Mouse (Mus musculus) embryonic facial prominence, embryonic 11.5 days (tissue): Measurements from ENCODE around the gene Klf7. TPM values are rescaled to one million over a fixed set of nuclear protein-coding genes. Genes with fewer than 3 reads are reported as not detected.

ENCODE experiments used
- ATAC-seq: fragments of 200-750 bp; cut with Nextera tagmentation; replicated peaks from 2 replicates; pipeline ENCODE4 v1.8.0; 2017; ENCODE audit warnings: low read depth; ENCODE audit not compliant: insufficient number of reproducible peaks, low FRiP score, low TSS enrichment
- DNase-seq: peaks from one replicate; pipeline ENCODE4 v3.0.0-alpha.2; 2015; ENCODE audit warnings: low spot score
- H3K27ac ChIP-seq: fragments of 300-500 bp; sonication (generic); replicated peaks from 2 replicates; pipeline ENCODE4 v1.5.1; 2014; ENCODE audit warnings: mild to moderate bottlenecking, low read depth, low read length, control low read depth
- H3K27me3 ChIP-seq: fragments of 300-500 bp; sonication (generic); 2 replicates; pipeline ENCODE4 v1.6.1; 2014; ENCODE audit warnings: mild to moderate bottlenecking, low read length, moderate library complexity, mixed read lengths; ENCODE audit not compliant: control insufficient read depth, insufficient read depth
- H3K36me3 ChIP-seq: fragments of 300-500 bp; sonication (generic); replicated peaks from 2 replicates; pipeline ENCODE4 v1.6.1; 2014; ENCODE audit warnings: low read depth, mild to moderate bottlenecking, low read length, moderate library complexity, mixed read lengths; ENCODE audit not compliant: control insufficient read depth, insufficient read depth
- H3K4me1 ChIP-seq: fragments of 300-500 bp; sonication (generic); 2 replicates; pipeline ENCODE4 v1.6.1; 2014; ENCODE audit warnings: low read length, mixed read lengths; ENCODE audit not compliant: control insufficient read depth, insufficient read depth
- H3K4me2 ChIP-seq: fragments of 300-500 bp; sonication (generic); 2 replicates; pipeline ENCODE4 v1.6.1; 2014; ENCODE audit warnings: low read depth, mild to moderate bottlenecking, control low read depth, low read length, moderate library complexity
- H3K4me3 ChIP-seq: fragments of 300-500 bp; sonication (generic); 2 replicates; pipeline ENCODE4 v1.5.1; 2014; ENCODE audit warnings: low read depth, low read length, control low read depth
- H3K9ac ChIP-seq: fragments of 300-500 bp; sonication (generic); replicated peaks from 2 replicates; pipeline ENCODE4 v1.6.1; 2014; ENCODE audit warnings: mild to moderate bottlenecking, control low read depth, low read length
- H3K9me3 ChIP-seq: fragments of 300-500 bp; sonication (generic); replicated peaks from 2 replicates; pipeline ENCODE4 v1.6.1; 2016; ENCODE audit warnings: mild to moderate bottlenecking, low read length, inconsistent platforms, mixed read lengths; ENCODE audit not compliant: control insufficient read depth
- WGBS: fragments of 180-500 bp; shearing (Covaris S2); extraction: QIAGEN DNeasy Blood & Tissue Kit; methylation state at CpG from one replicate; pipeline ENCODE4 v1.1.7; 2014; 5-methylcytosine and 5-hydroxymethylcytosine counted together
- polyA plus RNA-seq: library from polyadenylated mRNA; unstranded; fragments of >200 nt; fragmentation: Nextera tagmentation; extraction: Ambion mirVana; gene quantifications from 2 replicates; pipeline ENCODE4 v1.2.1, GENCODE M21; 2014

Gene Klf7
- polyA plus RNA-seq, 1 experiment from 2014 or later: 15.6 TPM

GRCm38 (mm10) chr1:64074051-64074450 is 48.0 kb downstream of the Klf7 start:
- Histone ChIP-seq H3K9me3 (no peaks in the 10 kb centered on the region), H3K27ac (no peak overlapping the region), H3K9ac (no peak overlapping the region), H3K27me3 (no peaks in the 10 kb centered on the region), H3K4me2 (no peak overlapping the region), H3K4me1 (no peaks in the 10 kb centered on the region), H3K4me3 (no peak overlapping the region), H3K36me3 (no peaks in the 10 kb centered on the region)
- WGBS: 90% methylated on average over 5 of the region's 5 CpGs
- ATAC-seq (no peak), DNase-seq (no peak)

GRCm38 (mm10) chr1:64070947-64071346 is 51.1 kb downstream of the Klf7 start:
- H3K4me1 ChIP-seq: no peaks in the 10 kb centered on the region
- no peaks in the 10 kb centered on the region for H3K36me3 ChIP-seq
- no peaks in the 10 kb centered on the region for H3K27me3 ChIP-seq
- ATAC-seq (no peak), DNase-seq (no peak)
- 91% methylated on average over 2 of the region's 2 CpGs for WGBS
- no peak overlapping the region for H3K4me3 ChIP-seq
- no peak overlapping the region for H3K4me2 ChIP-seq
- H3K27ac ChIP-seq: no peak overlapping the region
- no peak overlapping the region for H3K9ac ChIP-seq
- H3K9me3 ChIP-seq: no peaks in the 10 kb centered on the region

GRCm38 (mm10) chr1:64066320-64067254 is 55.5 kb downstream of the Klf7 start:
- no peaks in the 10 kb centered on the region for H3K4me1 ChIP-seq
- no peak overlapping the region for H3K4me2 ChIP-seq
- 46% methylated on average over 10 of the region's 10 CpGs for WGBS
- no peak overlapping the region for H3K9ac ChIP-seq
- H3K4me3 ChIP-seq: no peak overlapping the region
- no peaks in the 10 kb centered on the region for H3K27me3 ChIP-seq
- no peaks in the 10 kb centered on the region for H3K9me3 ChIP-seq
- DNase-seq (peak; percentile 85), ATAC-seq (peak; percentile 92)
- no peak overlapping the region for H3K27ac ChIP-seq
- H3K36me3 ChIP-seq: no peaks in the 10 kb centered on the region

GRCm38 (mm10) chr1:64061488-64061887 is 60.6 kb downstream of the Klf7 start:
- Histone ChIP-seq H3K9ac (no peak overlapping the region), H3K27ac (no peak overlapping the region), H3K9me3 (no peaks in the 10 kb centered on the region), H3K4me2 (no peak overlapping the region), H3K4me3 (no peak overlapping the region), H3K27me3 (no peaks in the 10 kb centered on the region), H3K36me3 (no peaks in the 10 kb centered on the region), H3K4me1 (peaks cover 2% of the 10 kb centered on the region; the same call in 1 of the 2 replicates)
- no peak for ATAC-seq
- WGBS: 71% methylated on average over 10 of the region's 10 CpGs
- DNase-seq: no peak

GRCm38 (mm10) chr1:64060699-64061454 is 61.2 kb downstream of the Klf7 start:
- ATAC-seq: peak; percentile 73

GRCm38 (mm10) chr1:64060116-64060515 is 62.0 kb downstream of the Klf7 start:
- no peak for ATAC-seq
- no peaks in the 10 kb centered on the region for H3K36me3 ChIP-seq
- no peak overlapping the region for H3K4me3 ChIP-seq
- no peaks in the 10 kb centered on the region for H3K9me3 ChIP-seq
- H3K27ac ChIP-seq: no peak overlapping the region
- 56% methylated on average over 7 of the region's 7 CpGs for WGBS
- no peak overlapping the region for H3K9ac ChIP-seq
- DNase-seq: peak; percentile 36
- H3K4me1 ChIP-seq: peaks cover 2% of the 10 kb centered on the region; the same call in 1 of the 2 replicates
- no peak overlapping the region for H3K4me2 ChIP-seq
- H3K27me3 ChIP-seq: no peaks in the 10 kb centered on the region

More at GRCm38 (mm10) chr1:64060699-64061454, 61.2 kb downstream of the Klf7 start:
- DNase-seq: peak; percentile 27
- Histone ChIP-seq H3K4me2 (no peak overlapping the region), H3K27ac (no peak overlapping the region), H3K4me1 (peaks cover 2% of the 10 kb centered on the region; the same call in 1 of the 2 replicates), H3K27me3 (no peaks in the 10 kb centered on the region), H3K4me3 (no peak overlapping the region), H3K36me3 (no peaks in the 10 kb centered on the region), H3K9me3 (no peaks in the 10 kb centered on the region), H3K9ac (no peak overlapping the region)
- WGBS: 31% methylated on average over 9 of the region's 9 CpGs

- WGBS: 86% methylated on average over 2 of the region's 2 CpGs
- Histone ChIP-seq H3K4me1 (peaks cover 2% of the 10 kb centered on the region; the same call in 1 of the 2 replicates), H3K9me3 (no peaks in the 10 kb centered on the region), H3K36me3 (no peaks in the 10 kb centered on the region), H3K27ac (no peak overlapping the region), H3K4me3 (no peak overlapping the region), H3K27me3 (no peaks in the 10 kb centered on the region), H3K9ac (no peak overlapping the region), H3K4me2 (no peak overlapping the region)
- no peak for DNase-seq
- ATAC-seq: no peak
Measured at GRCm38 (mm10) chr1:64056541-64056940, 65.5 kb downstream of the Klf7 start.
